30 mouse cellular contexts compared by ENCODE assay signal in genomic region chr9:75672769-75673168, GRCm38 (mm10). TPM values are rescaled to one million over a fixed set of nuclear protein-coding genes. Genes with fewer than 3 reads are reported as not detected.
DNase-seq lines count a peak whose midpoint lies in the region; ATAC-seq and TF ChIP-seq lines count a peak whose summit lies in the region.
"Had no signal": no experiment of that assay in that cellular context is flagged by ENCODE, and none has a peak within 500 bp of the region (broad histone marks: within the 10 kb centered on the region; RNA-seq: fewer than 3 reads in every experiment).

No protein-coding gene starts in this region.

- WGBS in forebrain, embryonic 15.5 days = 50% methylated on average over 6 of the region's 6 CpGs
- 61% methylated on average over 6 of the region's 6 CpGs for WGBS in forebrain, embryonic 12.5 days
- 46% methylated on average over 6 of the region's 6 CpGs for WGBS in hindbrain, postnatal 0 days
- WGBS in hindbrain, embryonic 11.5 days = 78% methylated on average over 6 of the region's 6 CpGs
- WGBS in thymus, adult 2 months = 88% methylated on average over 6 of the region's 6 CpGs

- H3K9ac ChIP-seq in forebrain, embryonic 15.5 days (replicated peaks) = no peak overlapping the region
- no peak overlapping the region for H3K9ac ChIP-seq in forebrain, embryonic 12.5 days
- H3K9ac ChIP-seq in hindbrain, postnatal 0 days (replicated peaks; ENCODE audit: low read length) = no peak overlapping the region
- H3K9ac ChIP-seq in hindbrain, embryonic 11.5 days (ENCODE audit: low read depth, low read length) = no peak overlapping the region
- H3K9ac ChIP-seq: embryonic facial prominence, embryonic 12.5 days; heart, embryonic 12.5 days; liver, embryonic 12.5 days; liver, postnatal 0 days; neural tube, embryonic 15.5 days; stomach, embryonic 15.5 days had no signal

- peaks cover 80% of the 10 kb centered on the region for H3K36me3 ChIP-seq in forebrain, embryonic 15.5 days
- H3K36me3 ChIP-seq in forebrain, embryonic 12.5 days (replicated peaks) = peaks cover 70% of the 10 kb centered on the region
- H3K36me3 ChIP-seq in hindbrain, postnatal 0 days (ENCODE audit: insufficient read depth, low read length) = peaks cover 53% of the 10 kb centered on the region
- 0 out of 2 replicates have a peak, but pooled peaks cover 3% of the 10 kb centered on the region for H3K36me3 ChIP-seq in hindbrain, embryonic 11.5 days (ENCODE audit: control insufficient read depth, insufficient read depth, low read length)
- H3K36me3 ChIP-seq in thymus, adult 2 months (ENCODE audit: control insufficient read depth, insufficient read depth, low read length) = no peaks in the 10 kb centered on the region
- H3K36me3 ChIP-seq: embryonic facial prominence, embryonic 12.5 days; G1E; heart, embryonic 12.5 days; liver, embryonic 12.5 days; stomach, embryonic 15.5 days had no signal

- no peaks in the 10 kb centered on the region for H3K9me3 ChIP-seq in forebrain, embryonic 15.5 days
- no peaks in the 10 kb centered on the region for H3K9me3 ChIP-seq in forebrain, embryonic 12.5 days
- no peaks in the 10 kb centered on the region for H3K9me3 ChIP-seq in hindbrain, postnatal 0 days (ENCODE audit: low read length)
- no peaks in the 10 kb centered on the region for H3K9me3 ChIP-seq in hindbrain, embryonic 11.5 days (ENCODE audit: control insufficient read depth, low read length)
- H3K9me3 ChIP-seq: embryonic facial prominence, embryonic 12.5 days; G1E; heart, embryonic 12.5 days; liver, embryonic 12.5 days; neural tube, embryonic 15.5 days; stomach, embryonic 15.5 days had no signal

- no peaks in the 10 kb centered on the region for H3K27me3 ChIP-seq in forebrain, embryonic 15.5 days
- H3K27me3 ChIP-seq in forebrain, embryonic 12.5 days = no peaks in the 10 kb centered on the region
- H3K27me3 ChIP-seq in hindbrain, postnatal 0 days (ENCODE audit: insufficient read depth, low read length) = no peaks in the 10 kb centered on the region
- no peaks in the 10 kb centered on the region for H3K27me3 ChIP-seq in hindbrain, embryonic 11.5 days (ENCODE audit: control insufficient read depth, insufficient read depth, low read length)
- no peaks in the 10 kb centered on the region for H3K27me3 ChIP-seq in thymus, adult 2 months (ENCODE audit: control insufficient read depth, insufficient read depth, low read length)
- H3K27me3 ChIP-seq: embryonic facial prominence, embryonic 12.5 days; liver, embryonic 12.5 days; neural tube, embryonic 15.5 days; Patski; stomach, embryonic 15.5 days had no signal

- DNase-seq in hindbrain, postnatal 0 days (ENCODE audit: low spot score) = no peak
- no peak for DNase-seq in hindbrain, embryonic 11.5 days (ENCODE audit: low spot score)
- peak; percentile 59 for DNase-seq in MN1 (ENCODE audit: low spot score)
- peak; percentile 51 for DNase-seq in brain, embryonic 14.5 days (ENCODE audit: low read depth)
- no peak for DNase-seq in cerebellum, postnatal 10 days
- DNase-seq in thymus, adult 2 months = no peak
- DNase-seq: adrenal gland, adult 2 months; adrenal gland, postnatal 36 days; cerebellum, adult 8-10 months; cerebellum, postnatal 36 days; gastrocnemius, postnatal 25 days; heart, adult 18-20 months; heart, postnatal 4 days; kidney, adult 11 months; kidney, postnatal 14 days; liver, postnatal 0 days; lung, postnatal 36 days; right cerebral cortex, postnatal 25 days; thymus, postnatal 14 days had no signal

- no peak overlapping the region for H3K27ac ChIP-seq in forebrain, embryonic 15.5 days (replicated peaks)
- no peak overlapping the region for H3K27ac ChIP-seq in forebrain, embryonic 12.5 days
- no peak overlapping the region for H3K27ac ChIP-seq in hindbrain, postnatal 0 days
- H3K27ac ChIP-seq in hindbrain, embryonic 11.5 days (ENCODE audit: low read depth, low read length) = no peak overlapping the region
- H3K27ac ChIP-seq in thymus, adult 2 months (ENCODE audit: control insufficient read depth, insufficient read depth, low read length) = no peak overlapping the region
- H3K27ac ChIP-seq: embryonic facial prominence, embryonic 12.5 days; liver, embryonic 12.5 days; neural tube, embryonic 15.5 days; stomach, embryonic 15.5 days had no signal

- H3K4me1 ChIP-seq in forebrain, embryonic 15.5 days = no peaks in the 10 kb centered on the region
- no peaks in the 10 kb centered on the region for H3K4me1 ChIP-seq in forebrain, embryonic 12.5 days
- no peaks in the 10 kb centered on the region for H3K4me1 ChIP-seq in hindbrain, postnatal 0 days (ENCODE audit: insufficient read depth, low read length)
- no peaks in the 10 kb centered on the region for H3K4me1 ChIP-seq in hindbrain, embryonic 11.5 days (replicated peaks; ENCODE audit: control insufficient read depth, insufficient read depth, low read length)
- H3K4me1 ChIP-seq in thymus, adult 2 months (replicated peaks; ENCODE audit: control insufficient read depth, insufficient read depth, low read length) = peaks cover 7% of the 10 kb centered on the region
- H3K4me1 ChIP-seq: embryonic facial prominence, embryonic 12.5 days; liver, embryonic 12.5 days; neural tube, embryonic 15.5 days; stomach, embryonic 15.5 days had no signal

- TF ChIP-seq POLR2A in brain, embryonic 14.5 days (IDR thresholded peaks at IDR 0.05; ENCODE audit: borderline replicate concordance, extremely low read depth, insufficient read depth, insufficient read length, poor library complexity, severe bottlenecking) = no peak
- TF ChIP-seq POLR2A in thymus, adult 2 months (IDR thresholded peaks at IDR 0.05; ENCODE audit: control insufficient read depth, extremely low read depth, insufficient read depth, low read length, poor library complexity) = no peak

- ATAC-seq in forebrain, embryonic 15.5 days (replicated peaks) = 0 out of 2 replicates have a peak, but pooled peaks have one; percentile 46
- ATAC-seq in forebrain, embryonic 12.5 days (ENCODE audit: low FRiP score) = no peak
- peak; percentile 44; the same call in 1 of the 2 replicates for ATAC-seq in hindbrain, postnatal 0 days
- no peak for ATAC-seq in hindbrain, embryonic 11.5 days (ENCODE audit: low FRiP score)
- ATAC-seq: activated CD4-positive, CD25-positive, alpha-beta regulatory T cell, adult 4 months; liver, embryonic 12.5 days; liver, postnatal 0 days; Patski had no signal

- H3K4me2 ChIP-seq in forebrain, embryonic 15.5 days (replicated peaks) = no peak overlapping the region
- no peak overlapping the region for H3K4me2 ChIP-seq in forebrain, embryonic 12.5 days
- H3K4me2 ChIP-seq in hindbrain, postnatal 0 days (ENCODE audit: low read depth, low read length) = no peak overlapping the region
- H3K4me2 ChIP-seq in hindbrain, embryonic 11.5 days (replicated peaks; ENCODE audit: low read depth, low read length) = no peak overlapping the region
- H3K4me2 ChIP-seq: embryonic facial prominence, embryonic 12.5 days; heart, embryonic 12.5 days; liver, embryonic 12.5 days; neural tube, embryonic 15.5 days; stomach, embryonic 15.5 days had no signal

- H3K4me3 ChIP-seq in forebrain, embryonic 15.5 days = no peak overlapping the region
- H3K4me3 ChIP-seq in forebrain, embryonic 12.5 days (replicated peaks) = no peak overlapping the region
- H3K4me3 ChIP-seq in hindbrain, postnatal 0 days (ENCODE audit: low read length) = no peak overlapping the region
- no peak overlapping the region for H3K4me3 ChIP-seq in hindbrain, embryonic 11.5 days (ENCODE audit: low read depth, low read length)
- H3K4me3 ChIP-seq in thymus, adult 2 months (ENCODE audit: control insufficient read depth, insufficient read depth, low read length) = no peak overlapping the region
- H3K4me3 ChIP-seq: embryonic facial prominence, embryonic 12.5 days; heart, embryonic 12.5 days; liver, embryonic 12.5 days; neural tube, embryonic 15.5 days; stomach, embryonic 15.5 days had no signal

- TF ChIP-seq CTCF in hindbrain, postnatal 0 days (IDR thresholded peaks at IDR 0.05; ENCODE audit: low read depth) = no peak
- no peak for TF ChIP-seq CTCF in brain, embryonic 14.5 days (IDR thresholded peaks at IDR 0.05; ENCODE audit: borderline replicate concordance, extremely low read depth, insufficient read depth, insufficient read length)
- no peak for TF ChIP-seq CTCF in thymus, adult 2 months (IDR thresholded peaks at IDR 0.05; ENCODE audit: borderline replicate concordance, control insufficient read depth, extremely low read depth, insufficient read depth, low read length, poor library complexity)

RNA-seq across cellular contexts. Expression of gene Scg3, which starts 11.1 kb away (rescaled TPM):
- polyA plus RNA-seq in forebrain, embryonic 15.5 days (2015; fragmentation: Nextera tagmentation; extraction: Ambion mirVana) = 111 and 123 TPM in 2 replicates
- 65.0 and 81.2 TPM in 2 replicates for polyA plus RNA-seq in forebrain, embryonic 12.5 days (2016; fragmentation: Nextera tagmentation; extraction: Ambion mirVana)
- 107 and 112 TPM in 2 replicates for total RNA-seq in hindbrain, postnatal 0 days (2014; rRNA removed)
- polyA plus RNA-seq in hindbrain, postnatal 0 days (2015; fragmentation: Nextera tagmentation; extraction: Ambion mirVana) = 134 and 143 TPM in 2 replicates
- polyA plus RNA-seq in hindbrain, embryonic 11.5 days (2014; fragmentation: Nextera tagmentation; extraction: Ambion mirVana) = 75.8 and 76.0 TPM in 2 replicates
- polyA plus RNA-seq in brain, embryonic 14.5 days (2012; rRNA removed) = 74.6 and 96.1 TPM in 2 replicates
- polyA plus RNA-seq in thymus, adult 2 months (2012; rRNA removed) = 0.15 TPM in 2 replicates
- total RNA-seq: megakaryocyte, adult 5-6 weeks had no signal
- polyA plus RNA-seq: activated CD4-positive, CD25-positive, alpha-beta regulatory T cell, adult 4 months; G1E; liver, postnatal 0 days; Patski had no signal

RNA-seq across cellular contexts. Expression of gene Lysmd2, which starts 47.2 kb away (rescaled TPM):
- 26.1 and 29.0 TPM in 2 replicates for polyA plus RNA-seq in forebrain, embryonic 15.5 days (2015; fragmentation: Nextera tagmentation; extraction: Ambion mirVana)
- 13.8 and 15.5 TPM in 2 replicates for polyA plus RNA-seq in forebrain, embryonic 12.5 days (2016; fragmentation: Nextera tagmentation; extraction: Ambion mirVana)
- total RNA-seq in hindbrain, postnatal 0 days (2014; rRNA removed) = 33.9 and 39.7 TPM in 2 replicates
- 37.3 and 42.1 TPM in 2 replicates for polyA plus RNA-seq in hindbrain, postnatal 0 days (2015; fragmentation: Nextera tagmentation; extraction: Ambion mirVana)
- polyA plus RNA-seq in hindbrain, embryonic 11.5 days (2014; fragmentation: Nextera tagmentation; extraction: Ambion mirVana) = 15.0 and 15.6 TPM in 2 replicates
- polyA plus RNA-seq in brain, embryonic 14.5 days (2012; rRNA removed) = 19.5 and 22.2 TPM in 2 replicates
- 13.6 and 16.4 TPM in 2 replicates for polyA plus RNA-seq in thymus, adult 2 months (2012; rRNA removed)
- polyA plus RNA-seq: G1E had no signal

Comparison
In these comparisons a context has a peak if more than half of its experiments do, and no peak if none do; other contexts are left out.
1. ATAC-seq: peak in forebrain, embryonic 15.5 days (single experiment) and hindbrain, postnatal 0 days (single experiment); none in forebrain, embryonic 12.5 days (single experiment) and hindbrain, embryonic 11.5 days (single experiment).
2. DNase-seq: peak in MN1 (single experiment) and brain, embryonic 14.5 days (single experiment); none in hindbrain, postnatal 0 days (single experiment), hindbrain, embryonic 11.5 days (single experiment), cerebellum, postnatal 10 days (0 of 2) and thymus, adult 2 months (single experiment).
3. RNA of gene Scg3, which starts 11.1 kb away (polyA plus RNA-seq): 134 to 143 TPM in hindbrain, postnatal 0 days, 111 to 123 TPM in forebrain, embryonic 15.5 days, 74.6 to 96.1 TPM in brain, embryonic 14.5 days, 75.8 to 76.0 TPM in hindbrain, embryonic 11.5 days and 65.0 to 81.2 TPM in forebrain, embryonic 12.5 days; 0.15 TPM in thymus, adult 2 months; every median in the first group is over 10 times any median in the second.